Mouse (Mus musculus) cerebellum, postnatal 10 days (tissue): Measurements from ENCODE around the gene Mrps25.

Experiments used
- DNase-seq, 2 experiments: peaks; one replicate each; pipeline ENCODE4 v3.0.0; 2021; ENCODE audit warnings: mixed read lengths in 2 of 2

Gene Mrps25

GRCm38 (mm10) chr6:92124547-92124946 is 59.3 kb downstream of the Mrps25 start:
- DNase-seq, result peak in 1 of 2 experiments; percentile 9
